Mouse (Mus musculus) lung, postnatal 0 days (tissue): ENCODE measurements around the gene Ptcra. TPM values are rescaled to one million over a fixed set of nuclear protein-coding genes. Genes with fewer than 3 reads are reported as not detected.
"Not testable (repeated sequence)": the region's sequence is repeated elsewhere in the genome, so short reads cannot be mapped to it uniquely, and the experiment has no call there.

Experiments used
- ATAC-seq: fragments of 200-750 bp; cut with Nextera tagmentation; 2 replicates; pipeline ENCODE4 v1.8.0; 2017; ENCODE audit warnings: moderate library complexity
- DNase-seq: peaks from one replicate; pipeline ENCODE4 v3.0.0-alpha.2; 2016; ENCODE audit warnings: low spot score
- H3K27ac ChIP-seq: fragments of 300-500 bp; sonication (generic); 2 replicates; pipeline ENCODE4 v1.5.1; 2014; ENCODE audit warnings: antibody characterized with exemption, mild to moderate bottlenecking, low read length, mixed read lengths
- H3K27me3 ChIP-seq: fragments of 300-500 bp; sonication (generic); replicated peaks from 2 replicates; pipeline ENCODE4 v1.6.1; 2014; ENCODE audit warnings: low read length, mixed read lengths; ENCODE audit not compliant: insufficient read depth
- H3K36me3 ChIP-seq: fragments of 300-500 bp; sonication (generic); 2 replicates; pipeline ENCODE4 v1.6.1; 2014; ENCODE audit warnings: low read length, mixed read lengths; ENCODE audit not compliant: insufficient read depth
- H3K4me1 ChIP-seq: fragments of 300-500 bp; sonication (generic); 2 replicates; pipeline ENCODE4 v1.6.1; 2014; ENCODE audit warnings: antibody characterized with exemption, low read depth, low read length, mixed read lengths; ENCODE audit not compliant: insufficient read depth
- H3K4me2 ChIP-seq: fragments of 300-500 bp; sonication (generic); replicated peaks from 2 replicates; pipeline ENCODE4 v1.6.1; 2014; ENCODE audit warnings: low read depth, mild to moderate bottlenecking, low read length, moderate library complexity, mixed read lengths
- H3K4me3 ChIP-seq: fragments of 300-500 bp; sonication (generic); 2 replicates; pipeline ENCODE4 v1.5.1; 2014; ENCODE audit warnings: low read depth, low read length
- H3K9ac ChIP-seq: fragments of 300-500 bp; sonication (generic); replicated peaks from 2 replicates; pipeline ENCODE4 v1.6.1; 2014; ENCODE audit warnings: low read depth, mild to moderate bottlenecking
- H3K9me3 ChIP-seq: fragments of 300-500 bp; sonication (generic); 2 replicates; pipeline ENCODE4 v1.6.1; 2016; ENCODE audit warnings: low read length, mixed read lengths
- CTCF ChIP-seq: IDR thresholded peaks from 2 replicates; pipeline ENCODE4 v1.5.1; 2016; ENCODE audit warnings: antibody characterized with exemption, mild to moderate bottlenecking
- EP300 ChIP-seq: IDR thresholded peaks from 2 replicates; pipeline ENCODE4 v1.6.1; 2016; ENCODE audit warnings: antibody characterized with exemption, mild to moderate bottlenecking, control low read depth
- WGBS: fragments of 180-500 bp; shearing (Covaris S2); extraction: QIAGEN DNeasy Blood & Tissue Kit; methylation state at CpG from one replicate; pipeline ENCODE4 v1.1.7; 2014; 5-methylcytosine and 5-hydroxymethylcytosine counted together
- polyA plus RNA-seq: library from polyadenylated mRNA; unstranded; fragments of >200 nt; fragmentation: Nextera tagmentation; extraction: Ambion mirVana; gene quantifications from 2 replicates; pipeline ENCODE4 v1.2.1, GENCODE M21; 2015

The Ptcra gene
- polyA plus RNA-seq, 1 experiment from 2014 or later: not detected

- Histone ChIP-seq H3K4me3 (no peak overlapping the region), H3K36me3 (peaks cover 13% of the 10 kb centered on the region), H3K4me2 (no peak overlapping the region), H3K9ac (no peak overlapping the region), H3K27ac (no peak overlapping the region), H3K27me3 (no peaks in the 10 kb centered on the region), H3K4me1 (no peaks in the 10 kb centered on the region), H3K9me3 (no peaks in the 10 kb centered on the region)
- ATAC-seq (no peak), DNase-seq (no peak)
- no peak for TF ChIP-seq CTCF
- TF ChIP-seq EP300: no peak
- 61% methylated on average over 10 of the region's 10 CpGs for WGBS
Measured at GRCm38 (mm10) chr17:46799680-46800079, 36.2 kb upstream of the Ptcra start.

DNA sequence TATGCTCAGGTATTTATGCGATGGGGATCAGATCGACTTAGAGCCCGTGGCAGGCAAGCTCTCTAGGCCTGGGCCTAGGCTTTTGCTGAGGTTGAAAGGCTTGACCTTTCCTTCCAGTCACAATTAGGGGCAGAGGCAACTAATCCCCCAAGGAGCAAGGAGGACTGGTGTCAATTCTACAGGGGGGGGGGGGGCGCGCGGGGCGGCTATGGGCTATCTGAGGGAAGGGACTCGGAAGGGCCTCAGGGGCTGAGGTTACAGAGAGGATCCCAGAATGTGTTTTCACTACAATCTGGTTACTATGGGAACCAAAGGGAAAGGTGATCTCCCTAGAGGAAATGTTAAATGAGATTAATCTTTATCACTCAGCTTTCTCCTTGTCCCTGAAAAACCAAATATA, 33.9 kb upstream of the Ptcra start:
- DNase-seq (no peak), ATAC-seq (no peak)
- 39% methylated on average over 7 of the region's 8 CpGs for WGBS
- no peaks in the 10 kb centered on the region for H3K27me3 ChIP-seq
- no peaks in the 10 kb centered on the region for H3K9me3 ChIP-seq
- no peak overlapping the region for H3K9ac ChIP-seq
- H3K4me1 ChIP-seq: no peaks in the 10 kb centered on the region
- no peak for TF ChIP-seq CTCF
- H3K4me3 ChIP-seq: no peak overlapping the region
- H3K4me2 ChIP-seq: no peak overlapping the region
- no peak overlapping the region for H3K27ac ChIP-seq
- peaks cover 10% of the 10 kb centered on the region for H3K36me3 ChIP-seq

GRCm38 (mm10) chr17:46796743-46797142, 33.2 kb upstream of the Ptcra start:
- no peak for DNase-seq
- Histone ChIP-seq H3K27ac (no peak overlapping the region), H3K4me1 (no peaks in the 10 kb centered on the region), H3K9ac (no peak overlapping the region), H3K4me2 (no peak overlapping the region), H3K9me3 (no peaks in the 10 kb centered on the region), H3K36me3 (peaks cover 5% of the 10 kb centered on the region), H3K27me3 (no peaks in the 10 kb centered on the region), H3K4me3 (no peak overlapping the region)
- WGBS: 87% methylated on average over 4 of the region's 4 CpGs
- TF ChIP-seq EP300: no peak
- TF ChIP-seq CTCF: no peak
- no peak for ATAC-seq

GRCm38 (mm10) chr17:46792963-46793362, 29.5 kb upstream of the Ptcra start:
- Histone ChIP-seq H3K4me3 (no peak overlapping the region), H3K4me2 (no peak overlapping the region), H3K4me1 (no peaks in the 10 kb centered on the region), H3K36me3 (no peaks in the 10 kb centered on the region), H3K27ac (no peak overlapping the region), H3K9ac (no peak overlapping the region), H3K27me3 (no peaks in the 10 kb centered on the region), H3K9me3 (no peaks in the 10 kb centered on the region)
- ATAC-seq: no peak
- WGBS: 76% methylated on average over 2 of the region's 2 CpGs
- no peak for DNase-seq
- TF ChIP-seq CTCF (peak; percentile 7; the same call in 1 of the 2 replicates), EP300 (no peak)

DNA sequence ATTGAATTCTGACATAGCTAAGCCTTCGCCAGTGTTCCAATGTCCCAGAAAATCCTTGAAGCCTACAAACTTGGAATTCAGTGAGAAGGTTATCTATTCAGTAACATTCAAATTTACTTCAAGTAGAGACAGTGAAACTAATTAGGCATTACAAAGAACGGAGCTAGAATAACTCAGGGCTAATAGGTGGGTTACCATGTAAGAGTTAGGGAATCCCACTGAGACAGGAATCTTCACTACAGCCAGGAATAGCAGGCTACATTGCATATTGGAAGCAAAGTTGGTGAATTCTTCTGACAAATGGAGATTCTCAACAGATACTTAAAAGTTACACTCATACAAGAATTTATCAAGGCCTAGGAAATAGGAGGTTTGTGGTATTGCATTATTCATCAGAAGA, 24.5 kb upstream of the Ptcra start:
- not testable (repeated sequence) for H3K27me3 ChIP-seq, H3K9me3 ChIP-seq, ATAC-seq, H3K9ac ChIP-seq, H3K4me1 ChIP-seq, H3K4me2 ChIP-seq, DNase-seq, H3K36me3 ChIP-seq, H3K27ac ChIP-seq, H3K4me3 ChIP-seq
- WGBS: 64% methylated on average over 2 of the region's 2 CpGs

GRCm38 (mm10) chr17:46786952-46787351, 23.4 kb upstream of the Ptcra start:
- 85% methylated on average over 5 of the region's 5 CpGs for WGBS
- no peak for TF ChIP-seq CTCF
- no peak for TF ChIP-seq EP300
- H3K4me1 ChIP-seq: no peaks in the 10 kb centered on the region
- no peak overlapping the region for H3K4me3 ChIP-seq
- H3K36me3 ChIP-seq: no peaks in the 10 kb centered on the region
- DNase-seq: no peak
- H3K4me2 ChIP-seq: no peak overlapping the region
- no peak overlapping the region for H3K27ac ChIP-seq
- ATAC-seq: no peak
- no peaks in the 10 kb centered on the region for H3K27me3 ChIP-seq
- H3K9ac ChIP-seq: no peak overlapping the region
- no peaks in the 10 kb centered on the region for H3K9me3 ChIP-seq

DNA sequence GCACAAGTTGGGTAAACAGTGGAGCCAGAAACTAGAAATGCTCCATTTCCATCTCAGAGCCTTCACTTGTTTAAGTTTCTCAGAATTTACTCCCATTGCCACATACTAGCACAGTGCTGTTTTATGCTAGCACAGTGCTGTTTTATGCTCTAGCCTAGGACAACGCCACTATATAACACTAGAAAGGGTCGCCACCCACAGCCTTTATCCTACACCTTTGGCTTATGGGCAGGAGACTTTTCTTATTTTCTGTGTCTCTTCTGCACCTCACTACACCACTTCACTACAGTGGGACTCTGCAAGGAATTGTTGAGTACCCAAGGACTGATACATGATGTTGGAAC, 19.7 kb upstream of the Ptcra start:
- H3K4me3 ChIP-seq: peak overlapping the region; percentile 72
- TF ChIP-seq CTCF (no peak), EP300 (no peak)
- H3K27ac ChIP-seq: peak overlapping the region; percentile 81
- H3K9me3 ChIP-seq: no peaks in the 10 kb centered on the region
- WGBS: 76% methylated on average over 2 of the region's 2 CpGs
- no peaks in the 10 kb centered on the region for H3K27me3 ChIP-seq
- ATAC-seq (no peak), DNase-seq (no peak)
- no peak overlapping the region; the same call in 1 of the 2 replicates for H3K9ac ChIP-seq
- peaks cover 17% of the 10 kb centered on the region; the same call in 1 of the 2 replicates for H3K36me3 ChIP-seq
- H3K4me1 ChIP-seq: no peaks in the 10 kb centered on the region
- H3K4me2 ChIP-seq: peak overlapping the region; percentile 66
